Mouse (Mus musculus): Measurements from ENCODE around the gene Trp63. TPM values are rescaled to one million over a fixed set of nuclear protein-coding genes. Genes with fewer than 3 reads are reported as not detected.

Gene Trp63
- polyA plus RNA-seq, 1 experiment from 2014 or later = 0.52 TPM

DNA sequence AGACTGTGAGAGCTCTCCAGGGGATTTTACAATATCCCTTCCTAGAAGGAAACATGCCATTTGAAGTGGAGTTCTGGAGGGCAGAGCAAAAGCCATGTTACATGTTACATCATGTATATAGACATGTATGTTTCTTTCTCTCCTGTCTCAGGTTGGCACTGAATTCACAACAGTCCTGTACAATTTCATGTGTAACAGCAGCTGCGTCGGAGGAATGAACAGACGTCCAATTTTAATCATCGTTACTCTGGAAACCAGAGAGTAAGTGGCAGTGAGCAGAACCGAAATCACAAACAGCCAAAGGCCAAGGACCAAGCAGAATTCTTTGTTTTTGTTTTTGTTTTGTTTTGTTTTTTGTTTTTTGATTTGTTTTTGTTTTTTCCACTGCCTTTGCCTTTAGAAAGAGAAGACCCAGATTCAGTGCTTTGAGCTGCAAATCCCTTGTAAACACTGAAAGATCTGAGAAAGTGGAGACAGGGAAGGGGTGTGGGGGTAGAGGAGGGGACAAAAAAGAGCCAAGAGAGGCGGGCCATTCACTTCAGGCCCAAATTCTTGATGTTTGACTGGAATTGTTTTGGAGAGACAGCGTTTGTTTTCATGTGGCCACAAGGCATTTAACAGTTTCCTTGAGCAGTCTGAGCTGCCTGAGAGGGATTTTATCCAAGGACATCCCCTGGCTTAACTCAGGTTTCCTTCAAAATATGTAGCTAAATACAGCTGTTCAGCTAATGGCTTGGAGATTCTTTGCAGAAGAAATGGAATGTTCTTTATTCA lies 181.7 kb downstream of the Trp63 start:
- Histone ChIP-seq H3K36me3 (ENCODE audit: control insufficient read depth, insufficient read depth, low read length) (no peaks in the 10 kb centered on the region), H3K4me3 (ENCODE audit: low read depth, low read length) (no peak overlapping the region), H3K27ac (ENCODE audit: low read depth, low read length) (no peak overlapping the region), H3K9me3 (replicated peaks; ENCODE audit: control insufficient read depth, low read length) (no peaks in the 10 kb centered on the region; the same call in 1 of the 2 replicates), H3K4me1 (ENCODE audit: control insufficient read depth, insufficient read depth, low read length) (no peaks in the 10 kb centered on the region), H3K9ac (ENCODE audit: low read depth, low read length) (no peak overlapping the region), H3K27me3 (ENCODE audit: control insufficient read depth, insufficient read depth, low read length) (no peaks in the 10 kb centered on the region), H3K4me2 (no peak overlapping the region)
- WGBS (ENCODE audit: insufficient replicate concordance) = 68% methylated on average over 7 of the region's 7 CpGs
- no peak for ATAC-seq (replicated peaks; ENCODE audit: insufficient number of reproducible peaks, low FRiP score, low TSS enrichment)

DNA sequence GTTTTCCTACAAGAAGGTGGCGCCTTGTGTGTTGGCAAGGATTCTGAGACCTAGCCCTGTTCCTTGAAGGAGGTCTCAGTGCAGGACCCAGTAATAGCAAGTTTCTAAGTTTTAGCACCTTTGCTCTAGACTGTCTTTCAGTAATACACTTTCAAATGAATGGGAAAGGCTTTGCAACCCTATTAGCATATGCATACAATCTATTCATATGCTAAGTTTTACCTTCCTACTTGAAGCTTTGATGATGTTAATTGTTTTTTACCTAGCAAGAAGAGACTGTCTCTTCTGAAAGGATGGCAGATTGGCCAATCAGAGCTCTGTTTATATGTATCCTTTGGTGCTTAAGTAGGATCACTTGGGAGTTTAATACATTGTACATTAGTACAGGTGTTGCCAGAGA lies 187.9 kb downstream of the Trp63 start:
- no peak for ATAC-seq (replicated peaks; ENCODE audit: insufficient number of reproducible peaks, low FRiP score, low TSS enrichment)
- Histone ChIP-seq H3K9ac (ENCODE audit: low read depth, low read length) (no peak overlapping the region), H3K4me2 (no peak overlapping the region), H3K27ac (ENCODE audit: low read depth, low read length) (no peak overlapping the region), H3K4me1 (ENCODE audit: control insufficient read depth, insufficient read depth, low read length) (no peaks in the 10 kb centered on the region), H3K27me3 (ENCODE audit: control insufficient read depth, insufficient read depth, low read length) (no peaks in the 10 kb centered on the region), H3K4me3 (ENCODE audit: low read depth, low read length) (no peak overlapping the region), H3K9me3 (replicated peaks; ENCODE audit: control insufficient read depth, low read length) (no peaks in the 10 kb centered on the region), H3K36me3 (ENCODE audit: control insufficient read depth, insufficient read depth, low read length) (no peaks in the 10 kb centered on the region)
- WGBS (ENCODE audit: insufficient replicate concordance) = 75% methylated on average over 1 of the region's 1 CpGs

DNA sequence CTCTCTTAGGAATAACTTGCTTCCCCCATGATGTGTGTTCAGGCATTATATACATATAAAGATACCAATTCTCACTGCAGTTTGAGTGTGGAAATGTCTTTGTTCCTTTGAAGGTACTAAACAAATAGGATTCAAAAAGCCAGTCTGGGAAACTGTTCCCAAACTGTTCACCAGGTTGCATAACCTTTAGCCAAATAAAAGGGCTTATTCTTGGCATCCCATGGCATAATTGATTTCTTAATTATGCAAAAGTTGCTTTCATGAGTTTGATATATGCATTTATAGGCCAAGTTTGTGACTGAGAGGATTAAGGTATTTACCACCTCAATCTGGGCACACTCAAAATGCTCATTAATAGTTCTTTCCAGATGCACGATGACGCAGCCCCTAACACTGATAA lies 192.1 kb downstream of the Trp63 start:
- Histone ChIP-seq H3K4me3 (ENCODE audit: low read depth, low read length) (no peak overlapping the region), H3K9me3 (replicated peaks; ENCODE audit: control insufficient read depth, low read length) (no peaks in the 10 kb centered on the region), H3K4me1 (ENCODE audit: control insufficient read depth, insufficient read depth, low read length) (no peaks in the 10 kb centered on the region), H3K27ac (ENCODE audit: low read depth, low read length) (no peak overlapping the region), H3K27me3 (ENCODE audit: control insufficient read depth, insufficient read depth, low read length) (no peaks in the 10 kb centered on the region), H3K4me2 (no peak overlapping the region), H3K36me3 (ENCODE audit: control insufficient read depth, insufficient read depth, low read length) (no peaks in the 10 kb centered on the region), H3K9ac (ENCODE audit: low read depth, low read length) (no peak overlapping the region)
- ATAC-seq (replicated peaks; ENCODE audit: insufficient number of reproducible peaks, low FRiP score, low TSS enrichment) = no peak
- 93% methylated on average over 2 of the region's 2 CpGs for WGBS (ENCODE audit: insufficient replicate concordance)

DNA sequence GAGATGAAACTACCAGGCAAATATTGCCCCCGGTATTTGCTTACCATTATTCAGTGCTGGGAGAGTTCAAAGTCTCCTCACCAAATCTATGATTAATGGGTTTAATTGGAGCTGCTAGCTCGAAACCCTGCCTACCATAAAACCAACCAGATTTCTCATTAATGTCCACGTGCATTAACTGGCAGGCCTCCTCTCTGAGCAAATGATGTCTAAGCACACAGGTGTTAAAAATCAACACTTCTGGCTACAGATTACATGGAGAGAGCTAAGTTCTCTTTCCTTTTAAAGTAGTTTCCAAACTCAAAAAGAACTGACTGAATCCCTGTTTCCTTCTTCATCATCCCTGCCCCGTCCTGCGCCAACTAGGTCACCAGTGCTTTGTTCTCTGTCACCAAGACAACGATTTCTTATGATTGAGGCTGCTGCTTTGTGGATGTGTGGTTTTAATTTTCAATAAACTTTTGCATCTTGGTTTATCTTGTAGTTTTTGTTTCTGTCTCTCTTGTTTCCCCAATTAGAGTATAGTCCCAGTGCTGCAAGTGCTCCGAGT lies 193.9 kb downstream of the Trp63 start:
- H3K27ac ChIP-seq (ENCODE audit: low read depth, low read length) = no peak overlapping the region
- H3K9ac ChIP-seq (ENCODE audit: low read depth, low read length) = no peak overlapping the region
- H3K4me2 ChIP-seq = no peak overlapping the region
- no peak overlapping the region for H3K4me3 ChIP-seq (ENCODE audit: low read depth, low read length)
- no peaks in the 10 kb centered on the region for H3K36me3 ChIP-seq (ENCODE audit: control insufficient read depth, insufficient read depth, low read length)
- no peak for ATAC-seq (replicated peaks; ENCODE audit: insufficient number of reproducible peaks, low FRiP score, low TSS enrichment)
- no peaks in the 10 kb centered on the region for H3K9me3 ChIP-seq (replicated peaks; ENCODE audit: control insufficient read depth, low read length)
- no peaks in the 10 kb centered on the region for H3K4me1 ChIP-seq (ENCODE audit: control insufficient read depth, insufficient read depth, low read length)
- no peaks in the 10 kb centered on the region for H3K27me3 ChIP-seq (ENCODE audit: control insufficient read depth, insufficient read depth, low read length)
- WGBS (ENCODE audit: insufficient replicate concordance) = 80% methylated on average over 7 of the region's 7 CpGs

DNA sequence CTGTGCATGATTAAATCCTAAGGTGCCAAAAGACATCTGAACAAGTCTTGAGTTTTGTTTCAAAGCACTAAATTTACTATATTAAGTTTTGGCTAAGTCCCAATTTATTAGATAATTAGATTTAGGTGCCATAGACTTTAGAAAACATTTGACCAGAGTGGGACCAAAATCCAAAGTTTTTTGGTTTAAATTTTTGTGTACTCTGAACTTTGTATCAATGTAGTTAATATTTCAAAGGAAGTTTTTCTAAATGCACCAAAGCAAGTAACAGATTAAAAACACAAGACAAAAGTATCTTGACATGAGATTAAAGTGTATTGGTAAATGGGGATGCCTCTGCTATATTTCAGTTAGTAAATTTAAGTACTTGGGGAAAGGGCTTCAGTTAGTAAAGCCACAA lies 194.6 kb downstream of the Trp63 start:
- Histone ChIP-seq H3K4me3 (ENCODE audit: low read depth, low read length) (no peak overlapping the region), H3K27ac (ENCODE audit: low read depth, low read length) (no peak overlapping the region)

DNA sequence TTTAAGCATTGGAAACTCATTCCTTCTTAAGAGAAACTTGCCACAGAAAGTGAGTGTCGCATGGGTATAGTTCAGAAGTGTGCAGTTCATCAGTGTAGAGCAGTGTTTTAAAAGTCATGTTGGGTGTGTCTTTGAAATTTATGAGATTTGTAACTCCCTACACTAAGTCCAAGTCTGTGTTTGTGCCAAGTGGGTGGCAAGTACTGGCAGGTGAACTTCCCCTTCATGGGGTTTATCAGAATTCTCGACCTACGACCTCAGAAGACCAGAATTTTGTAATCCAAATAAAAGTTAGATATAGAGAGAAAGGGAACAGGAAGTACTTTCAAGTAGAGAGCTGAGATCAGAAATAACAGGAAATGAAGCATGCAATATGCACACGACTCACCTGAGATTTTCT lies 215.5 kb downstream of the Trp63 start:
- no peak for ATAC-seq (replicated peaks; ENCODE audit: insufficient number of reproducible peaks, low FRiP score, low TSS enrichment)
- H3K9me3 ChIP-seq (replicated peaks; ENCODE audit: control insufficient read depth, low read length) = no peaks in the 10 kb centered on the region
- no peak overlapping the region for H3K4me3 ChIP-seq (ENCODE audit: low read depth, low read length)
- WGBS (ENCODE audit: insufficient replicate concordance) = 70% methylated on average over 4 of the region's 4 CpGs
- H3K27ac ChIP-seq (ENCODE audit: low read depth, low read length) = no peak overlapping the region
- no peak overlapping the region for H3K9ac ChIP-seq (ENCODE audit: low read depth, low read length)
- no peaks in the 10 kb centered on the region for H3K27me3 ChIP-seq (ENCODE audit: control insufficient read depth, insufficient read depth, low read length)
- H3K36me3 ChIP-seq (ENCODE audit: control insufficient read depth, insufficient read depth, low read length) = no peaks in the 10 kb centered on the region
- no peaks in the 10 kb centered on the region for H3K4me1 ChIP-seq (ENCODE audit: control insufficient read depth, insufficient read depth, low read length)
- H3K4me2 ChIP-seq = no peak overlapping the region

More for the DNA sequence above, 194.6 kb downstream of the Trp63 start:
- Histone ChIP-seq H3K4me2 (no peak overlapping the region), H3K9ac (ENCODE audit: low read depth, low read length) (no peak overlapping the region), H3K27me3 (ENCODE audit: control insufficient read depth, insufficient read depth, low read length) (no peaks in the 10 kb centered on the region), H3K36me3 (ENCODE audit: control insufficient read depth, insufficient read depth, low read length) (no peaks in the 10 kb centered on the region), H3K9me3 (replicated peaks; ENCODE audit: control insufficient read depth, low read length) (no peaks in the 10 kb centered on the region), H3K4me1 (ENCODE audit: control insufficient read depth, insufficient read depth, low read length) (no peaks in the 10 kb centered on the region)
- ATAC-seq (replicated peaks; ENCODE audit: insufficient number of reproducible peaks, low FRiP score, low TSS enrichment) = no peak

DNA sequence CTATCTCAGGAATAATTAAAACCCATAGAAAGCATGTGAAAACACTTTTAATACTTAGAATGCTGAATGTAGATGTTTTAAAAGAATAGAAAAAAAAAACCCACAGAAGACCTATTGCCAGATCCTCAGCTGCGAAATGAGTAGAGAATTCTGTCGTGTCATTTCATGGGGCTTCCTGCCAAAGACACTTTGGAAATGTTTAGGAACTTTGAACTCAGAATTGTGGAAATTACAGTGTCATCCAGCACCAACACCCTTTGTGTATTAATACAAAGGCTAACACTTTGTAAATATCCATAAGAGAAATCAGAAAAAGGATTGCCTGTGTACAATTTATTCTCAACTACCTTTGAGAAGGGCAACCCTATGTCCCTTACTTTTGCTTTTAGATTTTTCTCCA lies 216.1 kb downstream of the Trp63 start:
- Histone ChIP-seq H3K27ac (ENCODE audit: low read depth, low read length) (no peak overlapping the region), H3K4me1 (ENCODE audit: control insufficient read depth, insufficient read depth, low read length) (no peaks in the 10 kb centered on the region), H3K9ac (ENCODE audit: low read depth, low read length) (no peak overlapping the region), H3K27me3 (ENCODE audit: control insufficient read depth, insufficient read depth, low read length) (no peaks in the 10 kb centered on the region), H3K4me2 (no peak overlapping the region), H3K4me3 (ENCODE audit: low read depth, low read length) (no peak overlapping the region), H3K36me3 (ENCODE audit: control insufficient read depth, insufficient read depth, low read length) (no peaks in the 10 kb centered on the region), H3K9me3 (replicated peaks; ENCODE audit: control insufficient read depth, low read length) (no peaks in the 10 kb centered on the region)
- 87% methylated on average over 2 of the region's 2 CpGs for WGBS (ENCODE audit: insufficient replicate concordance)
- ATAC-seq (replicated peaks; ENCODE audit: insufficient number of reproducible peaks, low FRiP score, low TSS enrichment) = no peak

DNA sequence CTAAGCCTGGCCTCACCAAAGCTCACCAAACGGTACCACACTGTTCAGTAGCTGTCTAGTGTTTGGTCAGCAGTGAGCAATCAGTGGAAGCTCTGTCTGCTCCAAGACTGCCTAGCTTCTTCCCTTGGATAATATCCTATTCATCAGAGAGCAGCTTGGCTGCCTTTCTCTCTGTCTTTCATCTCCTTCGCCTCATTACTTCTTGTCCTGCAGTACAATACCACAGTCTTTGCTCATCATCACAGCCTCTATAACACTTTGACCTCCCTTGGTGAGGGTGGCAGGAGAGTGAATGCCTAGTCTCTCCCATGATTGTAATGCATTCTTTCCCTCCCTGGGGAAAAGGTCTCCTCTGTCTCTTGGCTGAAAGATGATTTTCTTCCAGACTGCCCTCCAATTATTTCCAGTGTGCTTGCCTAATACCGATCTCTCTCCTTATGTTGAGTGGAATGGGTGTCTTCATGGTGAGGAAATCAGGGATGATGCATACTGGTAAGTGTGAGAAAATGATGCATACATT lies 216.9 kb downstream of the Trp63 start:
- no peak overlapping the region for H3K27ac ChIP-seq (ENCODE audit: low read depth, low read length)
- H3K9ac ChIP-seq (ENCODE audit: low read depth, low read length) = no peak overlapping the region
- no peak for ATAC-seq (replicated peaks; ENCODE audit: insufficient number of reproducible peaks, low FRiP score, low TSS enrichment)
- H3K4me2 ChIP-seq = no peak overlapping the region
- no peaks in the 10 kb centered on the region for H3K4me1 ChIP-seq (ENCODE audit: control insufficient read depth, insufficient read depth, low read length)
- H3K9me3 ChIP-seq (replicated peaks; ENCODE audit: control insufficient read depth, low read length) = no peaks in the 10 kb centered on the region
- H3K4me3 ChIP-seq (ENCODE audit: low read depth, low read length) = no peak overlapping the region
- no peaks in the 10 kb centered on the region for H3K27me3 ChIP-seq (ENCODE audit: control insufficient read depth, insufficient read depth, low read length)
- WGBS (ENCODE audit: insufficient replicate concordance) = 76% methylated on average over 3 of the region's 3 CpGs
- no peaks in the 10 kb centered on the region for H3K36me3 ChIP-seq (ENCODE audit: control insufficient read depth, insufficient read depth, low read length)

DNA sequence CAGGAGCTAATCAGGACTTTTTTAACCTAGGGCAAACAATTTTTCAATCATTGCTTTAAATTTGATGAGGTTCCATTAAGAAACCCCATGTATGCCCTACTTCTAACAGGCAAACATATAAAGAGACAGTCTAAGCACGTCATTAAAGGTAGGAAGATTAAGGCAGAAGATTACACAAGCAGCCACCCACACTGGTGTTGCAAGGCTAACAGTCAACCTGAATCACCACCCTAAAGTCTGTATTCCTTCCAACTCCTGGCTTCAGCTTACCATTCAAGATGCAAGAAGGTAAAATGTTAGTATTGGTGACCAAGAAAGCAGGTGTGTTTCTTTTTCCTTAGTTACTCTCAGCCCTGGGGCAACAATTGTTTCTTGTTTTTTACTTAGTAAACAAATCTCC lies 228.6 kb downstream of the Trp63 start:
- 59% methylated on average over 1 of the region's 1 CpGs for WGBS (ENCODE audit: insufficient replicate concordance)
- Histone ChIP-seq H3K27me3 (ENCODE audit: control insufficient read depth, insufficient read depth, low read length) (no peaks in the 10 kb centered on the region), H3K27ac (ENCODE audit: low read depth, low read length) (no peak overlapping the region), H3K4me2 (no peak overlapping the region), H3K9me3 (replicated peaks; ENCODE audit: control insufficient read depth, low read length) (no peaks in the 10 kb centered on the region), H3K36me3 (ENCODE audit: control insufficient read depth, insufficient read depth, low read length) (no peaks in the 10 kb centered on the region), H3K4me3 (ENCODE audit: low read depth, low read length) (no peak overlapping the region), H3K4me1 (ENCODE audit: control insufficient read depth, insufficient read depth, low read length) (no peaks in the 10 kb centered on the region), H3K9ac (ENCODE audit: low read depth, low read length) (no peak overlapping the region)
- ATAC-seq (replicated peaks; ENCODE audit: insufficient number of reproducible peaks, low FRiP score, low TSS enrichment) = no peak

Measured in heart, embryonic 11.5 days (tissue).